Mouse (Mus musculus) kidney, embryonic 14.5 days (tissue): ENCODE measurements around the gene Rabepk. TPM values are rescaled to one million over a fixed set of nuclear protein-coding genes. Genes with fewer than 3 reads are reported as not detected.
A peak's percentile ranks its signal among the peaks of the same experiment; 100 is the strongest.
"Not testable (repeated sequence)": the region's sequence is repeated elsewhere in the genome, so short reads cannot be mapped to it uniquely, and the experiment has no call there.

Source experiments
- ATAC-seq: fragments of 200-750 bp; cut with Nextera tagmentation; 2 replicates; pipeline ENCODE4 v1.8.0; 2017; ENCODE audit warnings: moderate number of reproducible peaks, mild to moderate bottlenecking, moderate TSS enrichment, moderate library complexity; ENCODE audit not compliant: low FRiP score, low TSS enrichment
- H3K27ac ChIP-seq: fragments of 300-500 bp; sonication (generic); 2 replicates; pipeline ENCODE4 v1.5.1; 2014; ENCODE audit warnings: low read depth, mild to moderate bottlenecking, low read length, moderate library complexity, mixed read lengths
- H3K27me3 ChIP-seq: fragments of 300-500 bp; sonication (generic); 2 replicates; pipeline ENCODE4 v1.6.1; 2014; ENCODE audit warnings: mild to moderate bottlenecking, low read length; ENCODE audit not compliant: control insufficient read depth, insufficient read depth
- H3K36me3 ChIP-seq: fragments of 300-500 bp; sonication (generic); 2 replicates; pipeline ENCODE4 v1.6.1; 2014; ENCODE audit warnings: low read length, mixed read lengths; ENCODE audit not compliant: control insufficient read depth, insufficient read depth
- H3K4me1 ChIP-seq: fragments of 300-500 bp; sonication (generic); 2 replicates; pipeline ENCODE4 v1.6.1; 2014; ENCODE audit warnings: low read length, mixed read lengths; ENCODE audit not compliant: control insufficient read depth, insufficient read depth
- H3K4me2 ChIP-seq: fragments of 300-500 bp; sonication (generic); replicated peaks from 2 replicates; pipeline ENCODE4 v1.6.1; 2014; ENCODE audit warnings: low read depth, mild to moderate bottlenecking, low read length
- H3K4me3 ChIP-seq: fragments of 300-500 bp; sonication (generic); 2 replicates; pipeline ENCODE4 v1.5.1; 2014; ENCODE audit warnings: mild to moderate bottlenecking, low read length
- H3K9ac ChIP-seq: fragments of 300-500 bp; sonication (generic); 2 replicates; pipeline ENCODE4 v1.6.1; 2014; ENCODE audit warnings: low read depth, mild to moderate bottlenecking, low read length, moderate library complexity
- H3K9me3 ChIP-seq: fragments of 300-500 bp; sonication (generic); 2 replicates; pipeline ENCODE4 v1.6.1; 2016; ENCODE audit warnings: low read length; ENCODE audit not compliant: control insufficient read depth
- WGBS: fragments of 180-500 bp; shearing (Covaris S2); extraction: QIAGEN DNeasy Blood & Tissue Kit; methylation state at CpG from one replicate; pipeline ENCODE4 v1.1.7; 2014; 5-methylcytosine and 5-hydroxymethylcytosine counted together
- polyA plus RNA-seq: library from polyadenylated mRNA; unstranded; fragments of >200 nt; fragmentation: Nextera tagmentation; extraction: Ambion mirVana; gene quantifications from 2 replicates; pipeline ENCODE4 v1.2.1, GENCODE M21; 2014

The Rabepk gene
- polyA plus RNA-seq, 1 experiment from 2014 or later, result 35.9 TPM

DNA sequence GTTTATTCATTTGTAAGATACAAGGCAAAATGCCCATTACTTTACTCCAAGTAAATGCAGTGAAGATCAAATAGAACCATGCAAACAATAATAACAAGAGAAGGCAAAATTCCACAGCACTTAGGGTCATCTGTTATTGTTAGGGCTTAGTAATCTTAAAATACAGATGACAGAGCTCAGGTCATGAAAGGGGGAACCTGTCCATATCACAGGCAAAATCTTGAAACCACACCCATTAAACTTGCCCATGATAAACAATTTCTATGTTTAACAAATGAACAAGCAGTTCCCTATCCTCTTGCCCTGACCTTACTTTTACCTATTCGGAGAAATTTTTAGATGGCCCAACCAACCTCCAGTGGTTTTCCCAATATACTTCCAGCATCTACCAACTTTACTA is 9.9 kb upstream of the Rabepk start:
- H3K9me3 ChIP-seq, result no peaks in the 10 kb centered on the region
- H3K27ac ChIP-seq, result no peak overlapping the region
- no peak overlapping the region for H3K4me2 ChIP-seq
- WGBS, result 100% methylated on average over 1 of the region's 1 CpGs
- no peak overlapping the region for H3K4me3 ChIP-seq
- no peak overlapping the region for H3K9ac ChIP-seq
- H3K4me1 ChIP-seq, result no peaks in the 10 kb centered on the region
- no peaks in the 10 kb centered on the region for H3K27me3 ChIP-seq
- no peak for ATAC-seq
- peaks cover 78% of the 10 kb centered on the region for H3K36me3 ChIP-seq

DNA sequence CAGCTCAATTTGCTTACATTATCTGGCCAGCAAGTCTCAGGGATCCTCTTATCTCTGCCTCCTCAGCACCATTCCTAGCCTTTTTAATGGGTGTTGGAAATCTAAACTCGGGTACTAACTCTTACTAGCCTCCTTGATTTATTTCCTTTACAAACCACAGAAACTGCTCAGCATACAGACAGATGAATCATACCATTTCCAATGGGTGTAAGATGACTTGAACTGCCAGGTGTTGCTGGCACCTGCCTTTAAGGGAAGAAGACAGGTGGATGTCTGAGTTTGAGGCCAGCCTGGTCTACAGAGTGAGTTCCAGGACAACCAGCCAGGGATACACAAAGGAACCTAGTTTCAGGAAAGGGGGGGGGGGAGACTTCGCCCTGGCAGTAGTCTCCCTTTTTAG is 8.3 kb upstream of the Rabepk start:
- WGBS, result 71% methylated on average over 2 of the region's 2 CpGs
- peaks cover 68% of the 10 kb centered on the region for H3K36me3 ChIP-seq
- no peak overlapping the region for H3K27ac ChIP-seq

DNA sequence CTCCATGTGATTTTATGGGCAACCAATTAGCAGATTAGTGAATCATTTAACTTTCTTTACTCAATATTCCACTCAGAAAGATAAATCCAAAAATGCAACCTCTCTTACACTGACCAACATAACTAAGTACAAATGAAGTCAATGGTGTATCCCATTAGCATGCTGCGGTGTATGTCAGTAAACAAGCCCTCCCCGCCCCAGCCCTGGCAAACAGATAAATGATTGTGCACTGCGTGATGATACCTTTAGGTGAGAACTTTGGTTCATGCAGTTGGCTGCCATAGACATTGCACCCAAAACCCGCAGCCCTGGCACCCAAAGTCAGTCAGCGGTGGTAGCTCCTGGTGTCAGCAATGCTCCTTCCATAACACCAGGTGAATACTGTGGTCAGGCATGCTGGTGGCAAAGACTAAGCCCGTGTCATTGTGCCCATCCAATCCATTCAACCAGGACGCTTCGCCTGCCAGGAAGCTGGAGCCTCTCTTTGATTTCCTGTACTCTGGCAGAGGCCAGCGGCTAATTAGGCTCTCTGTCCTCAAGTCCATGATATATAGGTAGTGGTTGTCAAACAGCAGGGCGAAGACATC is 5.7 kb upstream of the Rabepk start:
- Histone ChIP-seq H3K27ac (no peak overlapping the region), H3K9me3 (no peaks in the 10 kb centered on the region), H3K4me2 (no peak overlapping the region), H3K9ac (no peak overlapping the region), H3K4me3 (no peak overlapping the region), H3K36me3 (peaks cover 45% of the 10 kb centered on the region), H3K4me1 (0 out of 2 replicates have a peak, but pooled peaks cover 9% of the 10 kb centered on the region), H3K27me3 (no peaks in the 10 kb centered on the region)
- 79% methylated on average over 10 of the region's 10 CpGs for WGBS
- ATAC-seq, result no peak

More for the DNA sequence above, 8.3 kb upstream of the Rabepk start:
- no peaks in the 10 kb centered on the region for H3K9me3 ChIP-seq
- ATAC-seq, result no peak
- no peak overlapping the region for H3K4me2 ChIP-seq
- H3K4me1 ChIP-seq, result 0 out of 2 replicates have a peak, but pooled peaks cover 9% of the 10 kb centered on the region
- no peaks in the 10 kb centered on the region for H3K27me3 ChIP-seq
- H3K4me3 ChIP-seq, result no peak overlapping the region
- H3K9ac ChIP-seq, result no peak overlapping the region

DNA sequence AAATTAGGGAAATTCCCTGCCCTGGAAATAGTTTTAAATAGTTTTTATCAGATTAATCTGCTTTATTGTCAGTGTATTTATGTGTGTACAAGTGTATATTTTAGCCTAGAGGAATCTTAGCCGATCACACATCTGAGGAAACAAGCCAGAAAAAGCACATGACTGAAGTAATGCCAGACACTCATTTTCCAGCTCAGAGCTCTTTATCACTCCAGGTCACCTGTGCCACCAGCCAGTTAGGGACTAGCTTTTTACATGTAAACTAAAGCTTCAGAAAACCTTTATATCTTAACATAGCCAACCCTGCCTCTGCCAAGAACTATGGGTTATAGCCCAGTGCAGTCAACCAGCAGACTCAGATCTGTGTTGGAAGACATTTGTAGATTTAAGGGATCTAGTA is 5.1 kb upstream of the Rabepk start:
- H3K36me3 ChIP-seq, result peaks cover 39% of the 10 kb centered on the region
- 80% methylated on average over 1 of the region's 1 CpGs for WGBS

DNA sequence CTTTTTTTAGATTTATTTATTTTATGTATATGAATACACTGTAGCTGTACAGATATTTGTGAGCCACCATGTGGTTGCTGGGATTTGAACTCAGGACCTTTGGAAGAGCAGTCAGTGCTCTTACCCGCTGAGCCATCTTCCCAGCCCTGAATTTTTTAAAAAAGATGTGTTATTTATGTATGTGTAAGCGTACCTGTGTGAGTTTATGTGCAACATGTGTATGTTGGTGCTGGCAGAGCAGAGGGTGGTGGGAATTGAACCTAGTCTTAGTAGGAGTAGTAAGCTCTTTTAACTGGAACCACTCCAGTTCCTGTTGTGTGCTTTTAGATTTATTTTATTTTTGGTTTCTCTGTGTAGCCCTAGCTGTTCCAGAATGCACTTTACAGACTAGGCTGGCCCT is 4.5 kb upstream of the Rabepk start:
- no peaks in the 10 kb centered on the region for H3K27me3 ChIP-seq
- H3K4me3 ChIP-seq, result no peak overlapping the region
- H3K9me3 ChIP-seq, result no peaks in the 10 kb centered on the region
- H3K27ac ChIP-seq, result no peak overlapping the region
- peak overlapping the region; percentile 28; the same call in 1 of the 2 replicates for H3K9ac ChIP-seq
- peaks cover 9% of the 10 kb centered on the region; the same call in 1 of the 2 replicates for H3K4me1 ChIP-seq
- no peak for ATAC-seq
- peaks cover 36% of the 10 kb centered on the region for H3K36me3 ChIP-seq
- 96% methylated on average over 2 of the region's 2 CpGs for WGBS
- no peak overlapping the region; the same call in 1 of the 2 replicates for H3K4me2 ChIP-seq

More for the DNA sequence above, 5.1 kb upstream of the Rabepk start:
- ATAC-seq, result no peak
- H3K4me2 ChIP-seq, result no peak overlapping the region
- no peaks in the 10 kb centered on the region for H3K9me3 ChIP-seq
- H3K4me1 ChIP-seq, result 0 out of 2 replicates have a peak, but pooled peaks cover 9% of the 10 kb centered on the region
- H3K4me3 ChIP-seq, result no peak overlapping the region
- H3K9ac ChIP-seq, result no peak overlapping the region
- H3K27me3 ChIP-seq, result no peaks in the 10 kb centered on the region
- no peak overlapping the region for H3K27ac ChIP-seq

DNA sequence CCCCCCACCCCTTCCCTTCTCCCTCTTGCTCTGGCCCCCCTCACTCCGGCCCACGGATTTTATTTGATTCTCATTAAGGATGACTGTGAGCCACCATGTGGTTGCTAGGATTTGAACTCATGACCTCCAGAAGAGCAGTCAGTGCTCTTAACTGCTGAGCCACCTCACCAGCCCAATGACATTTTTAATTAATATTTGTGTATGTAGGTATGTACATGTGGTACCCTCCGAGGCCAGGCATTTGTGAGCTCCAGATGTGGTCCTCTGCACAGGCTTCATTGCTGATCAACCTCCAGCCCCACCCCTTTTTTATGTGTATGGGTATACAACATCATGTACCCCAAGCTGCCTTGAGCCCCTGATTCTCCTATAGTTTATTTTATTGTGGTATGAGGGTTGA is 4.0 kb upstream of the Rabepk start:
- 76% methylated on average over 3 of the region's 3 CpGs for WGBS
- Histone ChIP-seq H3K9me3 (no peaks in the 10 kb centered on the region), H3K27me3 (no peaks in the 10 kb centered on the region), H3K4me1 (peaks cover 13% of the 10 kb centered on the region; the same call in 1 of the 2 replicates), H3K4me2 (peak overlapping the region; percentile 61), H3K4me3 (no peak overlapping the region; the same call in 1 of the 2 replicates), H3K27ac (no peak overlapping the region), H3K9ac (no peak overlapping the region), H3K36me3 (peaks cover 32% of the 10 kb centered on the region)
- no peak for ATAC-seq

DNA sequence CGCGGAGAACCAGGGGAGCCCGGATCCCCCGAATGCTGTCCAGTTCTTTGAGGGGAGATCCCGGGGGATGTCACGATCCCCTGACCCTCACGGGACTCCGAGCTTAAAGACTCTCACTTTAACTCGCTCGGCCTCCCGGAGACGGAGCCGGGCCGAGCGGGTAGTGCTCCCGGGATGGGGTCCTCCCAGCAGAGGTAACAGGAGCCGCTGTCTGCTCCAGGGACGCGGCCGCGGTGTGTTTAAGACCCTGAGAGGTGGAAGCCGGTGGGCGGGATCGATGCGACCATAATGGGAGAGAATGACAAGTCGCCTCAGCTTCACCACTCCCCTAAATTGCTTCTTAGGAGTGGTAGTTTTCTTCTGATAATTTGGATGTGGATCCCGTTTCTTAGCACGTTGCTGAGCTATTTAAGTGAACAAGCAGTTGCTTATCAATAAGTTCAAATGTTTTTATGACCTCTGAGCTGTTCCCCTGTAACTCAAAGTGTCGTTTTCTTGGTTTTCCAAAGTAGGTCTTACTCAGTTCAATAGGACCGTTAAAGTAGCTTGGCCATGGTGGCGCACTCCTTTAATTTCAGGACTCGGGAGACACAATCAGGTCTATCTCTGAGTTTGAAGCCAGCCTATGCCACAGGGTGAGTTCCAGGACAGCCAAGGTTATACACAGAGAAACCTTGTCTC is 3.0 kb upstream of the Rabepk start:
- WGBS, result under 1% methylated on average over 17 of the region's 32 CpGs
- Histone ChIP-seq H3K4me2 (peak overlapping the region; percentile 61), H3K36me3 (peaks cover 25% of the 10 kb centered on the region), H3K4me3 (peak overlapping the region; percentile 65), H3K27ac (peak overlapping the region; percentile 78; the same call in 1 of the 2 replicates), H3K9ac (peak overlapping the region; percentile 73), H3K4me1 (peaks cover 13% of the 10 kb centered on the region; the same call in 1 of the 2 replicates)
- H3K9me3 ChIP-seq, H3K27me3 ChIP-seq: not testable (repeated sequence)
- peak; percentile 70 for ATAC-seq

DNA sequence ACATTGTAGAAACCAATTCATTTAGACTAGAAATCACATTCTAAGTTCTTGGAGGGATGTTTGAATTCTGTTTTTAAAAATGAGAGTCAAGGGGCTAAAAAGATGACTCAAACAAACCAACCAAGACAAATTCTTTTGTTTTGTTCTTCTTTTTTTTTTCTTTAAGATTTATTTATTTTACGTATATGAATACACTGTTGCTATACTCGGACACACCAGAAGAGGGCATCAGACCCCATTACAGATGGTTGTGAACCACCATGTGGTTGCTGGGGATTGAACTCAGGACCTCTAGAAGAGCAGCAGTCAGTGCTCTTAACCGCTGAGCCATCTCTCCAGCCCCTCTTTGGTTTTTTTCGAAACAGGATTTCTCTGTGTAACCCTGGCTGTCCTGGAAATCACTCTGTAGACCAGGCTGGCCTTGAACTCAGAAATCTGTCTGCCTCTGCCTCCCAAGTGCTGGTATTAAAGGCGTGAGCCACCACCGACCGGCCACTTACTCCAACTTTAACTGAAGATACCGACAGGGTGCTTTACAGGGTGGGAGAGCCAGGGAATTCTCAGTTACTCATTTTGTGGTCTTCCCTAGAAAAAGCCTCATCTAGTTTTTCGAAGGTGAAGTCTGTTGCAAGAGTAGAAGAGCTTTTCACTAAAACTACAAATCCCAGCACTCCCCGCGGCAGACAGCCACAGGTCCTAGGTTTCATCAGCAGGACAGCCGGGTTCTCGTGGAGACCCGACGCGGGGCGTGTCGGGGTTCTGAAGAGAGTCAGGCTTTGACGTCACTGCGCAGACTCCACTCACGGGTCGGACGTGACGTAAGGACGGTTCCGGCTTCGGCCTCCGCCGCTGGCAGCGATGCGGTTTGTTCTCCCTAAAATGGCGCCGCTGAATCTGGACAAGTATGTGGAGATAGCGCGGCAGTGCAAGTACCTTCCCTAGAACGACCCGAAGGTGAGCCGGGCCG is 2.1 kb upstream of the Rabepk start:
- H3K9ac ChIP-seq, result peak overlapping the region; percentile 73
- peak overlapping the region; percentile 23 for H3K4me2 ChIP-seq
- ATAC-seq, result peak; percentile 95
- peak overlapping the region; percentile 65 for H3K4me3 ChIP-seq
- H3K27ac ChIP-seq, result peak overlapping the region; percentile 78; the same call in 1 of the 2 replicates
- no peaks in the 10 kb centered on the region for H3K9me3 ChIP-seq
- H3K27me3 ChIP-seq, result no peaks in the 10 kb centered on the region
- peaks cover 20% of the 10 kb centered on the region for H3K36me3 ChIP-seq
- 5% methylated on average over 39 of the region's 39 CpGs for WGBS
- peaks cover 13% of the 10 kb centered on the region; the same call in 1 of the 2 replicates for H3K4me1 ChIP-seq
